Mouse (Mus musculus): ENCODE measurements at regions not wholly inside any gene's neighbourhood (a gene's known extent, or its start where the extent isn't known, plus 50 kb on each side); places are given as distances from the start of the nearest gene placed in this dataset.
A peak's percentile ranks its signal among the peaks of the same experiment; 100 is the strongest.

- DNase-seq, result no peak
These were observed 535.2 kb upstream of the Adamts9 start for GRCm38 (mm10) chr6:93478521-93478920.

- DNase-seq, result no peak
These were observed 531.7 kb upstream of the Adamts9 start for GRCm38 (mm10) chr6:93474981-93475380.

GRCm38 (mm10) chr6:93467867-93468266, 524.6 kb upstream of the Adamts9 start:
- DNase-seq, result no peak

- no peak for DNase-seq
These were observed 519.6 kb upstream of the Adamts9 start for GRCm38 (mm10) chr6:93462861-93463260.

- no peak for DNase-seq
These were observed 518.1 kb upstream of the Adamts9 start for GRCm38 (mm10) chr6:93461374-93461773.

- no peak for DNase-seq
These were observed 514.3 kb upstream of the Adamts9 start for GRCm38 (mm10) chr6:93457613-93458012.

- DNase-seq, result no peak
These were observed 513.2 kb upstream of the Adamts9 start for GRCm38 (mm10) chr6:93456383-93457033.

GRCm38 (mm10) chr6:93445568-93445967, 502.3 kb upstream of the Adamts9 start:
- DNase-seq, result peak; percentile 43 to 71

- DNase-seq, result peak in 1 of 2 experiments; percentile 49
These were observed 501.8 kb upstream of the Adamts9 start for GRCm38 (mm10) chr6:93445124-93445523.

- DNase-seq, result peak; percentile 3 to 33
These were observed 500.7 kb upstream of the Adamts9 start for GRCm38 (mm10) chr6:93443766-93444557.

GRCm38 (mm10) chr6:93433446-93433845, 490.2 kb upstream of the Adamts9 start:
- DNase-seq, result no peak

- DNase-seq, result no peak
These were observed 482.8 kb upstream of the Adamts9 start for GRCm38 (mm10) chr6:93426141-93426540.

- DNase-seq, result no peak
These were observed 479.6 kb upstream of the Adamts9 start for GRCm38 (mm10) chr6:93422906-93423305.

GRCm38 (mm10) chr6:93422253-93422652, 479.0 kb upstream of the Adamts9 start:
- DNase-seq, result no peak

- no peak for DNase-seq
These were observed 474.3 kb upstream of the Adamts9 start for GRCm38 (mm10) chr6:93417625-93418024.

GRCm38 (mm10) chr6:93416006-93416405, 472.7 kb upstream of the Adamts9 start:
- peak in 1 of 2 experiments; percentile 5 for DNase-seq

- DNase-seq, result no peak
These were observed 467.8 kb upstream of the Adamts9 start for GRCm38 (mm10) chr6:93411077-93411452.

GRCm38 (mm10) chr6:93410416-93411076, 467.3 kb upstream of the Adamts9 start:
- peak; percentile 38 to 50 for DNase-seq

- DNase-seq, result no peak
These were observed 455.3 kb upstream of the Adamts9 start for GRCm38 (mm10) chr6:93398551-93398950.

GRCm38 (mm10) chr6:93397074-93397473, 453.8 kb upstream of the Adamts9 start:
- DNase-seq, result no peak

GRCm38 (mm10) chr6:93395952-93396351, 452.7 kb upstream of the Adamts9 start:
- peak; percentile 31 to 54 for DNase-seq

GRCm38 (mm10) chr6:93395296-93395695, 452.0 kb upstream of the Adamts9 start:
- DNase-seq, result peak; percentile 46 to 64

- DNase-seq, result peak; percentile 40 to 45
These were observed 450.3 kb upstream of the Adamts9 start for GRCm38 (mm10) chr6:93393551-93393950.

GRCm38 (mm10) chr6:93392402-93392801, 449.1 kb upstream of the Adamts9 start:
- DNase-seq, result no peak
